Mouse (Mus musculus) kidney, adult 11 months (tissue): ENCODE measurements at regions not wholly inside any gene's neighbourhood (a gene's known extent, or its start where the extent isn't known, plus 50 kb on each side); places are given as distances from the start of the nearest gene placed in this dataset.
A peak's percentile ranks its signal among the peaks of the same experiment; 100 is the strongest.

Source experiments
- DNase-seq: peaks from one replicate; pipeline ENCODE4 v3.0.0; 2022

DNA sequence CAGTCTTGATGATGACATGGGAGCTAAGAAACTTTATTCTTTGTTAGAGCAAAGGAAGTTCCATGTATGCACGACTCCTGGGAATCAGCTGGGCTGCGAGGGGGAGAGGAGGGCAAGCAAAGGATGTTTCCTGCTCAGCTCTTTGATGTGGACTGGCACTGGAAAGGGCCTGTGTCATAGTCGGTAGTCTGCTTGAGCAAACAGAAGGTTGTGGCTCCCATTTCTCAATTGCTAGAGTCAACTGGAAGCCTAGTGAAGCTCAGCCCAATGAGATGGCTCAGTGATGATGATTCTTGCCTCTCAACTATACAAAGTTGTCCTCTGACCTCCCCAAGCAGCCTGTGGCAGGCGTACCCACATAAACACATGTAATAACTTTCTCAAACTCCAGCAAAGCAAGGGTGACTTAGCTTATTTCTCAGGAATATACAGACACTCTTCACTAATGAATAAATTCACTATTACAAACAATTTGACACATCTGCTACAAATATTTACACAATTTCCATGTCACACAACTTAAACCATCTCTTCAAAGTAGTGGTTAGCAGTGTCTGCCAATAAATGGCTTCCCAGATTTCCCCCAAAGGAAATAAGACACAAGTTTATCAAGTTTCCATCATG, 115.4 kb upstream of the Smad1 start:
- DNase-seq, result no peak

DNA sequence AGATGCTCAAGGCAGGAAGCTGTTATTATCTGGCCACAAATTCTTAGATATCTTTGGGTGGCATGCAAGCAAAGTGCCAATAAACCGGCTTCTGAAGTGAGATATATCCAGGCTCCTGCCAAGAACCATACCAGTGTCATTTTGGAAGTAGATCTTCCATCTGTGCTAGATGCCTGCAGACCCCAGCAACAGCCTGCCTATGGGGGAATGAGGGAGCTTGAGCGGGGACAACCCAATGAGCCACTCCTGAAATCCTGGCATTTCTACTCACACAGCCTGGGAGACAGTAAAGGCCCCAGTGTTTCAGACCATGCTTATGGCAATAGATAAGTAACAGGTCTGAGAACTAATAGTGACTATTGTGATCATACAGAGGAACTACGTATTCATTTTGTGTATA, 109.3 kb upstream of the Smad1 start:
- no peak for DNase-seq

DNA sequence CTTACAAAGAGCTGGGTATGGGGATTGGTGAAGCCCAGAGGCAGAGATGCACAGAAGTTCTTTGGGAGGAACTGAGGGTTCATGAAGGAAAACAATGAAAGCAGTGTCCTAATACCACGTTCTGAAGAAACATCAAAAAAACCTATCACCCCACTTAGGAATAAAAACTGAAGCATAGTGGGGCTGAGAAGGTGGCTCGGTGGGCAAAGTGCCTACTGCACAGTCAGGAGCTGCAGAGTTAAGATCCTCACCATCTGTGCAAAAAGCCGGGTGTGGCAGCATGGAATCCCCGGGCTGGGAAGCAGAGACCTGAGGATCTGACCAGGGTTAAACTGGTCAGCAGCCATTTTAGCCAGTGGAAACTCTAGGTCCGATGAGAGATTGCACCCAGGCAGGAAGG, 106.1 kb upstream of the Smad1 start:
- no peak for DNase-seq

DNA sequence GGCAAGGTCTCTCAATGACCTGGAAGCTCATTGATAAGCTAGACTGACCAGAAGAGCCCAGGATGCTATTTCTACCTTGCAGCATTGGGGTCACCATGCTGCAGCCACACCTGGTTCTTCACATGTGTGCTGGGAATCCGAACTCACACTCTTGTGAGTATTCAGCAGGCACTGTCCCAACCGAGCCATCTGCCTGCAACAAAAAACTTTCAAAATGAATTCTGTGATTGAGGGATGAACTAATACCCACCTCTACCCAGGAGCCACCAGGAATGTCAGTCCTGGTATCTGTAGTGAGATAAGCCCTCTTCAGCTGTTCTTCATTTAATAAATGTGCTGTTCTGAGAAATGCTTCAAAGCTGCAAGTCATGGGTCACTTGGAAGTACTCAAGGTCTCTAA, 104.6 kb upstream of the Smad1 start:
- no peak for DNase-seq

DNA sequence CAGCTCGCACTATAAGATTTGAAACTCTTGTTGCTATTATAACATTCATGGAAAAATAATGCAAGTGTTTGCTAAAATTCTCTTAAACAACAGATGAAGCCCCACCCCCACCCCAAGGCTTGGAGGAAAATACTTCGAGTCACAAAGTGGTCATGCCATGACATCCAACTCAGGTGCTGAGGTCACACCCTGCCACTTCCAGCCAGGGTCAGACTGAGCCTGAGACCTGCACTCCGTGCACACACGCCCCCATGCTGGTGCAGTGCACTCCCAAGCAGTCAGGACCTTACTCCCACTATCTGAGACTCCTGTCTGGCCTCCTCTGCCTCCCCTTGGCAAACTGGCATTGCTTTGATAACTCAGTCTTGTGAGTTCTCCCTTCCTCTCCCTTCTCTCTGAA, 102.7 kb upstream of the Smad1 start:
- no peak for DNase-seq

DNA sequence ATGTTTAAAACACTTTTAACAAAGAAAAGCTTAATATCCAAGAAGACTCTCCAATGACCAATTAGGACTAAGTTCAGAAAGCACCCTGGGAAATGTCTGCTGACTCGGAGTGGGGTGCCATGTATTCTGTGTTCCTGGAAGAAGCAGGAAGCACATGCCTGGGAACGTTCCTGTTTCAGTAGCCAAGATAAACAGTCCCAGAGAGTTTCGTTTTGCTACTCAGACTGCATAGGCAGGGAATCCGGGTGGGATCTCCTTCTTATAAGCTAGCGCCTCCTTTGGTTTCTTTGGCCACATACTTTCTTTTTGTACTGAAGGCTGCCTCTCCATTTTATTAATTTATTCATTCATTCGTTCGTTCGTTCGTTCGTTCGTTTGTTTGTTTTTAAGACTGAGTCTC, 101.9 kb upstream of the Smad1 start:
- peak; percentile 46 for DNase-seq

DNA sequence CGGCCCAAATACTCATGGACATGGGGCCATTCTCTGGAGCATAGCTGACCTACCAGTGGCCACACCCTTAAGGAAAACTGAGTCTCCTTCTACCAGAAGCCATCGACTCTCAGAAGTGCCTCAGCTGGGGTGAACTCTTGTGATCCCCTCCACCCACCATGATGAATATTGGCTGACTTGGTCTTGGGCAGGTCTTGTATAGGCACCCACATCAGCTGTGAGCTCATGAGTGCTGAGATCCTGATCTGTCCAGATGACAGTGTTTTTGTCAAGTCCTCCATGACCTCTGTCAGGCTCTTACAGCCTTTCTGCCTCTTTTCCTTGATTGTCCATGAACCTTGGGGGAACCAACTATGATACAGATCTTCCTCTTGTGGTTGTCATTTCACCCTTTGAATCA, 99.9 kb upstream of the Smad1 start:
- DNase-seq, result no peak

DNA sequence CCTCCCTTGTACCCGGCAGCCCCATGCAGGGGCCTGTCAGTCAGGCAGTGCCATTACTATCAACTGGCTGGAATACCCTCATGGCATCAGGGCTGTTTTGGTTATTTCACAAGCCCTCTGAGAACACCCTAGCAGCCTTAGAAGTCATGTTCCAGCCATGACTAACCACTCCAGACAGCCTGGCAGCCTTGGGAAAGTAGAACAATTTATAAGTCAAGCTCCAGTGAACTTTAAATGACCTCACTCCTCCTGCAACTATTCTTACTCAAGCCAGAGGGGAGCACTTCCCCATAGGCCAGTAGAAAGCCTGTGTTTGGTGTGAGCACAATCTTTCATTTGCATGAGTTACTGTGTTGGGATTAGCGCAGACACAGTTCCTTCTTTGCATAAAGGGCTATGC, 99.3 kb upstream of the Smad1 start:
- peak; percentile 3 for DNase-seq

DNA sequence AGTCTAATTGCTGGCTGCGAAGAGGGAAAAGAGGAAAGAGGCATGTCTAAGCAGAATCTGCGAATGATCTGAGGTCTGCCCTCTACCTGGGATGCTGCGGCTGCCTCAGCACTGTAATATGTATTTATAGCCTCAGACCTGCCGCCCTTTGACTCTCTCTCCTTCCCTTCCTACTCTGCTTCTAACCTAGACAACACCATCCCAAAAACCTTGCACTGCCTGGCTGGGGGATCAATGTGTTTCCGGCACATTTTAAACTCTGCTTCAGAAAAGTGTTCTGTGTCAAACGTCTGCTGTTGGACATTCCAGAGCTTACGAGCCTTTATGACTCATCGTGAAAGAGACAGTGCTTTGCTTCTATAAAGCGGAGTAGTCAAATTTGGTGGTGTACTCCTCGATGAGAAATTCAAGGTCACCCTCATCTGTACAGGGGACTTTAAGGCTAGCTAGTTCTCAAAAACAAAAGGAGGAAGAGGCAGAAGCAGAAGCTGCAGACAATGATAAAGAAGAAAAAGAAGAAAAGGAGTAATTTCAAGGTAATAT, 91.9 kb upstream of the Smad1 start:
- no peak for DNase-seq

DNA sequence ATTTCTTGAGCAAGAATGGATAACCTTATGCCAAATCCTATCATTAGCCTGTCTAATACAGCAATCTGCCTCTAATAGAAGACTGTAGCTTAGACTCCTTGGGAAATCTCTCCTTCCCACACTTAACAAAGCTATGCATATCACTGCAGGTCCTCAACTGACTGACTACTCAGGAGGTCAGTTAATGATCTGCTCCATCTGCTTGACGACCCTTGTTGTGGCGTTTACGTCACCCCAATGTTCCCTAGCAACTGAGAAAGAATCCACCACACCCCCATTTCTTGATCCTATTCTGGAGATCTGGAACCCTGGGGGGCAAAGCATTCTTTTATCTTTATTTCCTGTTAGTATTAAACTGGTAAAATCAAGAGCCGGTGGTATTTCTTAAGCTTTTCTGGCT, 91.4 kb upstream of the Smad1 start:
- DNase-seq, result no peak

DNA sequence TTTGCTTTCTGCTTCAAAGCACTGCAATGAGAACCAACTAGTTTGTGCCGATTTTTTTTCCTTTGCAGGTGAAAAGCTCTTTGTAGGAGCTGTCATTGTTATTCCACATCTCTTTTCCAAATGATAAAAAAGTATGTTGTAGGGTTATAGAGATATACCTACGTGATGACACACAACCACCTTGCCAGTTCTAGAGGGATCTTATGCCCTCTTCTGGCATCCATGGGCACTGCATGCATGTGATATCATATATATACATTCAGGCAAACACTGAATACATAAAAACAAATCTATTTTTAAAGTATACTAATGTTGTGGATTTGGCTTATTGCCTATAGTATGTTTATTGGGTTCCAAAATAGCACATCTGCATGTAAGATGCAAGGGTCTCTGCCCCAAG, 89.5 kb upstream of the Smad1 start:
- DNase-seq, result peak; percentile 12

DNA sequence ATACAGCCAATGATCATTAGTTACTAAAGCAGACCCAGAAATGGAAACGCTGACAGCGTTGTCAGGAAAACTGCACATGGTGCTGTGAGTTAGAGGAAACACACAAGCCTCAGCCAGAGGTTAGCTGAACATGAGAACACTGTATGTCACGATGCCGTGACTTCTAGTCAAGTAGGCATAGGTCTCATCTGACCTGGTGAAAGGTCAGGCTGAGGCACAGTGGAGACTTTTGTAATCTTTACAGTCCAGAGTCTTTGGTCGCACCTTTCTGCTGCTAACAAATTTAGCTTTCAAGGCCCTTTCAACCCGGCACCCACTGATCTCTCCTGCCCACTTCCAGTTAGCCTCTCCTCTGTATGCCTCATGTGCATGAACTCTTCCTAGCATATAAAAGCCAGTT, 88.3 kb upstream of the Smad1 start:
- DNase-seq, result no peak

DNA sequence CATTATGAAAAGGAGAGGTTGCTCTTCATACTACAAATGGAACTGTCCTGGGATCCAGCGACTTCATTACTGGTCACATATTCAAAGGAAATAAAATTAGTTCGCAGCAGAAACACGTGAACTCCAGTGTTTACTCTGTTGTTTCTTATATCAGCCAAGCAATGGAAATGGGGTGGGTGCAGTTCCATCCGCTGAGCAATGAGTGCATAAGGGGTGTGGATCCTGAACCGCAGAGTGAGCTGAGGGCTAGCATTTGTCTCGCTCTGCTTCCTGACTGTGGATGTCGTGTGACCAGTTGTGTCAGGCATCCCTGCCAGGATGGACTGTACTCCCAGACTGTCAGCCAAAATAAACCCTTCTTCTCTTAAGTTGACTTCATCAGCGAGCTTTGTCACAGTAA, 80.0 kb upstream of the Smad1 start:
- DNase-seq, result no peak

DNA sequence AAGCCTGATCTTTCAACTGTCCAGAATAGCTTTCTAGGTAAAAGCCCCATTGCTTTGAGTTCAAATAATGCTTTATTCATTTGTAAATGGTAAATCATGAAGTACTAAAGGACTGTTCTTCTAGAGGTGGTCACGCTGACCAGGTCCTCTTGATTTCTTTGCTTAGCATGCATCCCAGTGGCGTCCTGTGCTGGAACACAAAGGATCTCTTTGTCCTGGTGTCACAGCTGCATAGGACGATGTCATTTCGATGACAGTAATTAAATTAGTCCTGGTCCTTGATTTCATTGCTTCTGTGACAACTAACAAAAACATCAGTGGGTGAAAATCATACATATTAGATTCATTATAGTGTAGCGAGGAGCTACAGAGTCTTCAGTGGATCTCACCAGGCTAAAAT, 76.7 kb upstream of the Smad1 start:
- DNase-seq, result no peak

DNA sequence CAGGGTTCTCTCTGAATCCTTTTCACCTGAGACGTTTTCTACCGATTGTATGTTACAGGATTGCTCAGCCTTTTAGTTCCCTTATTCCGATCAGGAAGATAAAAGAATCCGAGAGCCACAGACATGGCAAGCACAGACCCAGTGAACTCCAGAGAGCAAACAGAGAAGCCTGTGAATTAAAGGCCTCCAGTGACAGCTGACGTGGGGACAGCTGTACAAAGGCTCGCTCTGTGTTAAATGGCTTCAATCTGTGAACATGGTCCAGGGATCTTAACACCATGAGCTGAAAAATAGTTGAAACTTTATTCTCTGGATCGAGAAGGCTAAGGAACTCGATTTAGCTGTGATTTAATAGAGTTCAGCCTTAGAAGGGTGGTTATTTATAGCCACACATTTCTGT, 75.4 kb upstream of the Smad1 start:
- DNase-seq, result no peak

DNA sequence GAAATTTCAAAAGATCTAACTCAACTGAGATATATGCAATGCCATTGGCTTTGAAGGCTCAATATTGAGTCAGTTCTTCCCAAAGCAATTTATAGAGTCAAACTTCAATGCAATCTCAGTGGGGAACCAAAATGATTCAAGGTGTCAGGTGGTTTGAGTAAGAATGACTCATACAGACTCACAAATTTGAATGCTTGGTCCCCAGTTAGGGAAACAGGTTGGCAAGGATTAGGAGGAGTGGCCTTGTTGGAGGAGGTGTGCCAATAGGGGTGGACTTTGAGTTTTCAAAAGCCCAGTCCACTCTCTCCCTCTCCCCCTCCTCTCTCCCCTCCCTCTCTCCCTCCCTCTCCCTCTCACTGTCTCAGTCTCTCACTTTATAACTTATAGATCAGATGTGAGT, 52.8 kb upstream of the Smad1 start:
- no peak for DNase-seq

DNA sequence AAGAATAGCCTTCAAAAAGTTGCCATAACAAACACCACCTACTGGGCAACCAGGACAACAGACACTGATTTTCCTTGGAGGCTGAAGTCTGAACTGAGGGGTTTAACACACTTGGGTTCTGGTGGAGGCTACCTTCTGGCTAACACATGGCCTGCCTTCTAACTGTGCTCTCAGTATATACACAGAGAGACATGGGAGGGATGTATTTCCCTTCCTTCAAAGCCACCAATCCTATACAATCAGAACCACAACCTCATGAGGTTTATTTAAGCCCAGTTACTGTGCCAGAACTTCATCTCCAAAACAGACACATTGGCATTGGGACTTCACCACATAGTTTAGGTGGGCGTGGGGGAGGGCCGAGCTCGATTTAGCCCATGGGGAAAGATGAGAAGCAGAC, 50.1 kb upstream of the Smad1 start:
- DNase-seq, result no peak
